Mouse (Mus musculus): ENCODE results near the gene Pum2. TPM values are rescaled to one million over a fixed set of nuclear protein-coding genes. Genes with fewer than 3 reads are reported as not detected.
"Not testable (repeated sequence)": the region's sequence is repeated elsewhere in the genome, so short reads cannot be mapped to it uniquely, and the experiment has no call there.

The Pum2 gene
- polyA plus RNA-seq, 1 experiment = 59.1 TPM

GRCm38 (mm10) chr12:8641425-8641735 lies 32.6 kb upstream of the Pum2 start:
- 8% methylated on average over 10 of the region's 10 CpGs for WGBS
- peak overlapping the region; percentile 88 for H3K4me3 ChIP-seq (replicated peaks; ENCODE audit: extremely low read depth, low read depth, low read length)
- TF ChIP-seq CTCF (IDR thresholded peaks at IDR 0.05; ENCODE audit: insufficient read depth, low read length) (no peak), POLR2A (IDR thresholded peaks at IDR 0.05; ENCODE audit: borderline replicate concordance, extremely low read depth, low read depth, low read length) (no peak)
- DNase-seq = no peak
- no peaks in the 10 kb centered on the region for H3K4me1 ChIP-seq (ENCODE audit: control insufficient read depth, insufficient read depth, low read length)

- not testable (repeated sequence) for DNase-seq; H3K4me3 ChIP-seq (replicated peaks; ENCODE audit: extremely low read depth, low read depth, low read length); H3K4me1 ChIP-seq (ENCODE audit: control insufficient read depth, insufficient read depth, low read length)
- WGBS = 61% methylated on average over 8 of the region's 8 CpGs
Measured at GRCm38 (mm10) chr12:8648211-8648610, 25.7 kb upstream of the Pum2 start.

GRCm38 (mm10) chr12:8650027-8650426 lies 23.9 kb upstream of the Pum2 start:
- H3K4me3 ChIP-seq (replicated peaks; ENCODE audit: extremely low read depth, low read depth, low read length); DNase-seq; H3K4me1 ChIP-seq (ENCODE audit: control insufficient read depth, insufficient read depth, low read length): not testable (repeated sequence)
- 60% methylated on average over 3 of the region's 3 CpGs for WGBS

GRCm38 (mm10) chr12:8656596-8656995 lies 17.3 kb upstream of the Pum2 start:
- Histone ChIP-seq H3K4me3 (replicated peaks; ENCODE audit: extremely low read depth, low read depth, low read length) (no peak overlapping the region), H3K4me1 (ENCODE audit: control insufficient read depth, insufficient read depth, low read length) (peaks cover 2% of the 10 kb centered on the region; the same call in 1 of the 2 replicates)
- no peak for DNase-seq
- TF ChIP-seq POLR2A (IDR thresholded peaks at IDR 0.05; ENCODE audit: borderline replicate concordance, extremely low read depth, low read depth, low read length) (no peak), CTCF (IDR thresholded peaks at IDR 0.05; ENCODE audit: insufficient read depth, low read length) (no peak)
- WGBS = 73% methylated on average over 4 of the region's 4 CpGs

GRCm38 (mm10) chr12:8657116-8657515 lies 16.8 kb upstream of the Pum2 start:
- DNase-seq = no peak
- peaks cover 2% of the 10 kb centered on the region; the same call in 1 of the 2 replicates for H3K4me1 ChIP-seq (ENCODE audit: control insufficient read depth, insufficient read depth, low read length)
- 70% methylated on average over 10 of the region's 10 CpGs for WGBS
- no peak overlapping the region for H3K4me3 ChIP-seq (replicated peaks; ENCODE audit: extremely low read depth, low read depth, low read length)
- TF ChIP-seq CTCF (IDR thresholded peaks at IDR 0.05; ENCODE audit: insufficient read depth, low read length) = no peak
- TF ChIP-seq POLR2A (IDR thresholded peaks at IDR 0.05; ENCODE audit: borderline replicate concordance, extremely low read depth, low read depth, low read length) = no peak

GRCm38 (mm10) chr12:8657629-8658366 lies 16.1 kb upstream of the Pum2 start:
- no peak for TF ChIP-seq CTCF (IDR thresholded peaks at IDR 0.05; ENCODE audit: insufficient read depth, low read length)
- no peak for TF ChIP-seq POLR2A (IDR thresholded peaks at IDR 0.05; ENCODE audit: borderline replicate concordance, extremely low read depth, low read depth, low read length)
- Histone ChIP-seq H3K4me1 (ENCODE audit: control insufficient read depth, insufficient read depth, low read length) (peaks cover 2% of the 10 kb centered on the region; the same call in 1 of the 2 replicates), H3K4me3 (replicated peaks; ENCODE audit: extremely low read depth, low read depth, low read length) (no peak overlapping the region)
- no peak for DNase-seq
- 80% methylated on average over 6 of the region's 6 CpGs for WGBS

- TF ChIP-seq CTCF (IDR thresholded peaks at IDR 0.05; ENCODE audit: insufficient read depth, low read length) (no peak), POLR2A (IDR thresholded peaks at IDR 0.05; ENCODE audit: borderline replicate concordance, extremely low read depth, low read depth, low read length) (no peak)
- 58% methylated on average over 15 of the region's 15 CpGs for WGBS
- Histone ChIP-seq H3K4me1 (ENCODE audit: control insufficient read depth, insufficient read depth, low read length) (peaks cover 2% of the 10 kb centered on the region; the same call in 1 of the 2 replicates), H3K4me3 (replicated peaks; ENCODE audit: extremely low read depth, low read depth, low read length) (no peak overlapping the region)
- DNase-seq = no peak
Measured at GRCm38 (mm10) chr12:8659406-8660279, 14.3 kb upstream of the Pum2 start.

- 51% methylated on average over 3 of the region's 3 CpGs for whole genome bisulfite sequencing
- H3K4me3 ChIP-seq (replicated peaks; ENCODE audit: extremely low read depth, low read depth, low read length) = no peak overlapping the region
- TF ChIP-seq POLR2A (IDR thresholded peaks at IDR 0.05; ENCODE audit: borderline replicate concordance, extremely low read depth, low read depth, low read length) (no peak), CTCF (IDR thresholded peaks at IDR 0.05; ENCODE audit: insufficient read depth, low read length) (no peak)
- no peak for DNase-seq
- H3K4me1 ChIP-seq (ENCODE audit: control insufficient read depth, insufficient read depth, low read length) = peaks cover 2% of the 10 kb centered on the region; the same call in 1 of the 2 replicates
Measured at GRCm38 (mm10) chr12:8661747-8662146, 12.2 kb upstream of the Pum2 start.

GRCm38 (mm10) chr12:8662175-8662574 lies 11.8 kb upstream of the Pum2 start:
- TF ChIP-seq POLR2A (IDR thresholded peaks at IDR 0.05; ENCODE audit: borderline replicate concordance, extremely low read depth, low read depth, low read length) (no peak), CTCF (IDR thresholded peaks at IDR 0.05; ENCODE audit: insufficient read depth, low read length) (no peak)
- peaks cover 2% of the 10 kb centered on the region; the same call in 1 of the 2 replicates for H3K4me1 ChIP-seq (ENCODE audit: control insufficient read depth, insufficient read depth, low read length)
- no peak for DNase-seq
- 22% methylated on average over 2 of the region's 2 CpGs for WGBS
- H3K4me3 ChIP-seq (replicated peaks; ENCODE audit: extremely low read depth, low read depth, low read length) = no peak overlapping the region

- Histone ChIP-seq H3K4me3 (replicated peaks; ENCODE audit: extremely low read depth, low read depth, low read length) (no peak overlapping the region), H3K4me1 (ENCODE audit: control insufficient read depth, insufficient read depth, low read length) (peaks cover 2% of the 10 kb centered on the region; the same call in 1 of the 2 replicates)
- WGBS = 74% methylated on average over 4 of the region's 4 CpGs
- no peak for TF ChIP-seq CTCF (IDR thresholded peaks at IDR 0.05; ENCODE audit: insufficient read depth, low read length)
- TF ChIP-seq POLR2A (IDR thresholded peaks at IDR 0.05; ENCODE audit: borderline replicate concordance, extremely low read depth, low read depth, low read length) = no peak
- DNase-seq = no peak
Measured at GRCm38 (mm10) chr12:8662721-8663120, 11.2 kb upstream of the Pum2 start.

Data from lung, adult 2 months (tissue).